Mouse (Mus musculus) spleen, adult 2 months (tissue): ENCODE measurements around the gene Myo18a.

Experiments used
- CTCF ChIP-seq: fragments of 200-500 bp; IDR thresholded peaks from 2 replicates; pipeline ENCODE4 v1.5.1; 2011; ENCODE audit warnings: mild to moderate bottlenecking, inconsistent platforms; ENCODE audit not compliant: insufficient read depth, insufficient read length, insufficient replicate concordance; ENCODE audit errors: extremely low read depth
- POLR2A ChIP-seq: fragments of 200-500 bp; IDR thresholded peaks from 2 replicates; pipeline ENCODE4 v1.6.1; 2011; ENCODE audit warnings: low read depth, low read length, inconsistent platforms

DNA sequence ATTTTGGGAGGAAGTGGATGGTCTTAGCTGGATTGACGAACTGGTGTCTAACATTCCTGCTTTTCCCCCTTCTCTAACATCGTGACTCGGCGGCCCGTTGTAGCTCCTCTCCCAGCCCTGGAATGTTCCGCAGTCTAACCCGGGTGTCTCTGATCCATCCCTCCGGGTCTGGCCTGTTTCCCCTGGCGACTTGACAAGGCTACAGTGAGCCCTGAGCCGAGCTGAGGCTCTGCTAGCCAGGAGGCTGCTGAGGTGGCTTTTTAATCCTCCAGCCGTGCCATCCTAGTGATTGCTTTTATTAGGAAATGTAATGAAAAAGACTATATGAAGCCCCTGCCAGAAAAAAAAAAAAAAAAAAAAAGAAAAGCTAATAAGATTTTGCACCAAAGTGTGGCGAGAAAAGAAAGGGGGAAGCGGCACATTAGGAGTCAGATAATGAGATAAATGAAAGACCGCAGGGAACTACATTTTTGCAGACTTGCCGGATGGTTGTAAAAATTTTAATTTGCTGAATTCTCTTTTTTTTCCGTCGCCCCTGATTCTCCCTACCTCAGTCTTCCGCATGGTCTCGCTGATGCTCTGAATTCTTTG lies 143.1 kb downstream of the Myo18a start:
- TF ChIP-seq CTCF (no peak), POLR2A (no peak)
